Mouse (Mus musculus): ENCODE results near the gene Nfasc. TPM values are rescaled to one million over a fixed set of nuclear protein-coding genes. Genes with fewer than 3 reads are reported as not detected.

The Nfasc gene
- polyA plus RNA-seq, 1 experiment: 0.75 TPM

GRCm38 (mm10) chr1:132542762-132543306, 198.8 kb downstream of the Nfasc start, which contains the start of gene Cntn2:
Cntn2 (minus strand) TSS chr1:132543256.
- TF ChIP-seq CTCF (IDR thresholded peaks at IDR 0.05; ENCODE audit: control insufficient read depth, insufficient read depth, low read length) (no peak), POLR2A (IDR thresholded peaks at IDR 0.05; ENCODE audit: borderline replicate concordance, control insufficient read depth, low read depth, low read length) (no peak)

DNA sequence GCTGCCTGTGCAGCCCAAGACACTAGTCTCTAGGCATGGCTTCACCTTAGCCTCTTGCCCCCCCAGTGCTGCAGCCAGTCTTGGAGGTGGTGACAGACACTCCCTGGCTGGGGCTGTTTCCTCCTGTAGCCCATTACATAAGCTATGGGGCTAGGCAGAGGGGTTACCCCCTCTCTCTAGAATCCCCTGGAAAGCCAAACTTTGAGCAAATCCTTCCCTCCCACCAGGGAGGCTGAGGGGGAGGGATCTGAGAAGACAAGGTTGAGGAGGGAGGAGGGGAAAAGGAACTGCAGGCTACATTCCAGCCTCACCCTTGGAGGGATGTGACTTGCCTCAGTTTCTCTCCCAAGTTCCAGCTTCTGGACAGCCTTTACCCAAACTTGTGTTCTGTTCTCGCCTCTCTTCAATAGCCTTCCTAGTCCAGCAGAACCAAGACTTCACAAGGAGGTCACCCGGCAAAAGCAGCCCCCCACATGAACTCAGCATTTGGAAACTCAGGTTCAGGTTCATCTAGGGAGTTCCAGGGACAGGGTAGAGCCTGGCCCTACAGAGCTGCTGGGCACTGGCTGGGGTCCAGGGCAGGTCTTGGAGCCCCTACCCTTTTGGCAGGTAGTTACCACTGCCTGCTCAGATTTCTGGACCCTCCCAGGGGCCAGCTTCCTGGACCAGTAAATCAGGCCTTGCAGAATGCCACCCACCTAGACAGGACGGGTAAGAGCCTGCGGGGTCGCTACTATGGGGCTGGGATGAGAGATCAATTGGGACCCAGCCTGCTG, 199.6 kb downstream of the Nfasc start:
- H3K4me1 ChIP-seq (ENCODE audit: control insufficient read depth, insufficient read depth, low read length): no peaks in the 10 kb centered on the region
- no peak overlapping the region for H3K4me3 ChIP-seq (replicated peaks; ENCODE audit: control insufficient read depth, low read depth, low read length)
- TF ChIP-seq CTCF (IDR thresholded peaks at IDR 0.05; ENCODE audit: control insufficient read depth, insufficient read depth, low read length) (no peak), POLR2A (IDR thresholded peaks at IDR 0.05; ENCODE audit: borderline replicate concordance, control insufficient read depth, low read depth, low read length) (no peak)
- no peak overlapping the region for H3K27ac ChIP-seq (ENCODE audit: control insufficient read depth, insufficient read depth, low read depth, low read length, poor library complexity)
- WGBS: 10% methylated on average over 5 of the region's 5 CpGs

More at GRCm38 (mm10) chr1:132542762-132543306, 198.8 kb downstream of the Nfasc start, which contains the start of gene Cntn2:
- Histone ChIP-seq H3K27ac (ENCODE audit: control insufficient read depth, insufficient read depth, low read depth, low read length, poor library complexity) (no peak within 1 kb of the TSS), H3K4me3 (replicated peaks; ENCODE audit: control insufficient read depth, low read depth, low read length) (no peak within 1 kb of the TSS), H3K4me1 (ENCODE audit: control insufficient read depth, insufficient read depth, low read length) (no peaks in the 10 kb centered on the region)
- 6% methylated on average over 30 of the region's 30 CpGs for WGBS

DNA sequence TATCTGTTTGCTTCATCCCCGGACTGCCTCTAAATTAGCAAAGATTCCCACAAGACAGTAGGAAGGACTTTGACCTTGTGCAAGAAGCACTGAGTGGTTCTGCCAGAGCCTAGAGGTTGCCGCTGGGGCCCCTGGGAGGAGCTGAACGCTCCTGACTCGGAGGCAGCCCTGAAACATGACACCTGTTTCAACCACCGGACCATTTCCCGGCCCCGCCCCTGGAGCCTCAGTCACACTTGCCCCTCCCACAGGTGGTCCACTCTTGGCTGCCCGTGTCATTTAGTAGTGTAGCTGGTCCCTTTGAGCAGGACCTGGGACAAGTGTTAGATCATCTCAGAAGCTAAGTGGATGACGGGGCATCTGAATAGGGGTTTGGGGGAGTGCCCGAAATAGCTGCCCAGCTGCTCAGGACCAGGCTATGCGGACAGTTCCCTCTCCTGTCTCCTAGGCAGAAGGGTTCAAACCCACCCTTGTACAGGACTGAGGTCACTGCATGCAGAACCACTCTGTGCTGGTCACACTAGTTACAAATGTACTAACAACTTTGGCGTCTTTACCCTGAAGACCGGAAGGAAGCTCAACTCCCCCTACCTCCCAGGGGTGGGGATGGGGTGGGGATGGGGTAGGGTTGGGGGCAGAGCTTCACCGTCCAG, 200.3 kb downstream of the Nfasc start:
- Histone ChIP-seq H3K4me3 (replicated peaks; ENCODE audit: control insufficient read depth, low read depth, low read length) (no peak overlapping the region), H3K27ac (ENCODE audit: control insufficient read depth, insufficient read depth, low read depth, low read length, poor library complexity) (no peak overlapping the region), H3K4me1 (ENCODE audit: control insufficient read depth, insufficient read depth, low read length) (no peaks in the 10 kb centered on the region)
- 6% methylated on average over 14 of the region's 14 CpGs for WGBS
- TF ChIP-seq POLR2A (IDR thresholded peaks at IDR 0.05; ENCODE audit: borderline replicate concordance, control insufficient read depth, low read depth, low read length): no peak
- no peak for TF ChIP-seq CTCF (IDR thresholded peaks at IDR 0.05; ENCODE audit: control insufficient read depth, insufficient read depth, low read length)

- H3K27ac ChIP-seq (ENCODE audit: control insufficient read depth, insufficient read depth, low read depth, low read length, poor library complexity): no peak overlapping the region
- H3K4me1 ChIP-seq (ENCODE audit: control insufficient read depth, insufficient read depth, low read length): no peaks in the 10 kb centered on the region
- 39% methylated on average over 7 of the region's 7 CpGs for WGBS
Observed at GRCm38 (mm10) chr1:132540701-132541100, 200.9 kb downstream of the Nfasc start.

DNA sequence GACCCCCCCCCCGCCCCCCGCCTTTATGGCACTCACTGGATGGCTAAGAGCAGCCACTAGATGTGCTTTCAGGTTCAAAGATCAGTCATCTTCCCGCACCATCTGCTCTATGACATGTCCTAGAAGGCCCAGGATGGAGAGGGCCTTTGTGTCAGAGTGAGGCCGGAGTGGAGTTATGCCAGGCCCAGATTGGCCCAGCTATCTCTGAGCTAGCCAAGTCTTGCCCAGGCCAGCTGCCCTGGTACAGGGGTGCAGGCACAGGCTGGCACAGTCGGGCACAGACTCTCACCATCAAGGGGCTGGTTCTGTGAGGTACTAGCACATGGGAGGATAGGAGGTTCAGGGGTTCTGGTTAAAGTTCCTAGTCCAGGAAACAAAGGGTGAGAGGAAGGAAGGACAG, 203.9 kb downstream of the Nfasc start:
- no peak overlapping the region for H3K4me3 ChIP-seq (replicated peaks; ENCODE audit: control insufficient read depth, low read depth, low read length)
- WGBS: 76% methylated on average over 5 of the region's 5 CpGs
- no peak overlapping the region for H3K27ac ChIP-seq (ENCODE audit: control insufficient read depth, insufficient read depth, low read depth, low read length, poor library complexity)
- no peak for TF ChIP-seq CTCF (IDR thresholded peaks at IDR 0.05; ENCODE audit: control insufficient read depth, insufficient read depth, low read length)
- peaks cover 1% of the 10 kb centered on the region; the same call in 1 of the 2 replicates for H3K4me1 ChIP-seq (ENCODE audit: control insufficient read depth, insufficient read depth, low read length)

More at GRCm38 (mm10) chr1:132540701-132541100, 200.9 kb downstream of the Nfasc start:
- TF ChIP-seq POLR2A (IDR thresholded peaks at IDR 0.05; ENCODE audit: borderline replicate concordance, control insufficient read depth, low read depth, low read length) (no peak), CTCF (IDR thresholded peaks at IDR 0.05; ENCODE audit: control insufficient read depth, insufficient read depth, low read length) (no peak)
- H3K4me3 ChIP-seq (replicated peaks; ENCODE audit: control insufficient read depth, low read depth, low read length): no peak overlapping the region

DNA sequence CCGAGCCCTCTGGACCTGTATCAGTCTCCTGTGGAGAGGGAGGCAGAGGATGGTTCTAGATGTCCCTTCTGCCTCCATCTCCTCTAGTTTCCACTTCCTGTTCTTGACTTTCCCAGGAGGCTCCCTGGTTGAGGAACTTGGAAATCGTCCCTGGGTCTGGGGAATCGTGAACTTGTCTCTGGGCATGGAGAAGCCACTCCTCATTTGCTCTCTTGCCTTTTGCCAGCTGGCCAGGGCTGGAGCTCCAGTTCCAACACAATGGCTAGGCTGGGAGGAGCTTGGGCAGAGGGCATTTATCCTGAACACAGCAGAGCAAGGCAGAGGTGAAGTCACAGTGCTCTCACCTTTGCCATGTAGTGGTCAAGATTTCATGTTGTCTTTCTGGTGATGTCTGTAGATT, 205.2 kb downstream of the Nfasc start:
- Histone ChIP-seq H3K27ac (ENCODE audit: control insufficient read depth, insufficient read depth, low read depth, low read length, poor library complexity) (no peak overlapping the region), H3K4me3 (replicated peaks; ENCODE audit: control insufficient read depth, low read depth, low read length) (no peak overlapping the region), H3K4me1 (ENCODE audit: control insufficient read depth, insufficient read depth, low read length) (peaks cover 1% of the 10 kb centered on the region; the same call in 1 of the 2 replicates)
- WGBS: 52% methylated on average over 3 of the region's 3 CpGs
- TF ChIP-seq POLR2A (IDR thresholded peaks at IDR 0.05; ENCODE audit: borderline replicate concordance, control insufficient read depth, low read depth, low read length): no peak
- TF ChIP-seq CTCF (IDR thresholded peaks at IDR 0.05; ENCODE audit: control insufficient read depth, insufficient read depth, low read length): no peak

DNA sequence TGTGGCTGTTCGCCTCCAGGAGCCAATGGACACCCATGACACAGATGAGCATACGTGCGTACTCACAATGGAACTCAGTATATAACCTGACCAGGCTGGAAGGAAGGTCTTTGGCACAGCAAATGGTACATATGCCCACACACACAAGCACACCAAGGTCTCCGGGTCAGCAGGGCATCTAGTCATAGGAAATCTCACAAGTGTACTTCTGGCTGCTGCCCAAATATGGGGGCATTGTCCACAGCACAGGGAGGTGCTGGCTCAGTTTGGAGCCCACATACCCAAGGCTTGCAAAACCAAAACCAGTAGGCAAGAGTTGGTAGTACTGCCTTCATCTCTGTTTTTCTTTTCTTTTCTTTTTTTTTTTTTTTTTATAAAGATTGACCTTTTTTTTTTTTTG, 206.1 kb downstream of the Nfasc start:
- WGBS: 83% methylated on average over 4 of the region's 4 CpGs
- Histone ChIP-seq H3K27ac (ENCODE audit: control insufficient read depth, insufficient read depth, low read depth, low read length, poor library complexity) (no peak overlapping the region), H3K4me3 (replicated peaks; ENCODE audit: control insufficient read depth, low read depth, low read length) (no peak overlapping the region), H3K4me1 (ENCODE audit: control insufficient read depth, insufficient read depth, low read length) (peaks cover 1% of the 10 kb centered on the region; the same call in 1 of the 2 replicates)
- TF ChIP-seq POLR2A (IDR thresholded peaks at IDR 0.05; ENCODE audit: borderline replicate concordance, control insufficient read depth, low read depth, low read length): no peak

DNA sequence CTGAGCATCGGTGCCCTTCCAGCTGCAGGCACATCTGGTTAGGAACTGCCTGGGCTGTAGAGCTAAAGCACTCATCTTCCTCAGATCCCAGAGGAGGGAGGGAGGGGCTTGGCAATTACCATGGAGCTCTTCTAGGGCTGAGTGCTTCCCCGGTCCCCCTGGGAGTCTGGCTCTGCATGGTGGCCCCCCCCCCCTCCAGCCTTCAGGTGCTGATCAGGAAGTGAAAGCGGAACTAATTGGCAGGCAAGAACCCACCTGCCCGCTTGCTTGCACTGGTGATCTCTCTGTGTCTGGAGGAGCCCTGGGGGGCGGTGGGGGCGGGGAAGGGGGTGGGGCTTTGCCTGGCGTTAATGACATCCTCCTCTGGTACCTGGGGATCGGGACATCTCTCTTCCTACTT, 207.8 kb downstream of the Nfasc start:
- 1% methylated on average over 8 of the region's 8 CpGs for WGBS
- Histone ChIP-seq H3K4me3 (replicated peaks; ENCODE audit: control insufficient read depth, low read depth, low read length) (no peak overlapping the region), H3K27ac (ENCODE audit: control insufficient read depth, insufficient read depth, low read depth, low read length, poor library complexity) (no peak overlapping the region), H3K4me1 (ENCODE audit: control insufficient read depth, insufficient read depth, low read length) (peaks cover 1% of the 10 kb centered on the region; the same call in 1 of the 2 replicates)
- TF ChIP-seq CTCF (IDR thresholded peaks at IDR 0.05; ENCODE audit: control insufficient read depth, insufficient read depth, low read length): no peak
- no peak for TF ChIP-seq POLR2A (IDR thresholded peaks at IDR 0.05; ENCODE audit: borderline replicate concordance, control insufficient read depth, low read depth, low read length)
